Mouse (Mus musculus) cortical plate, adult 2 months (tissue): ENCODE results near the gene Wnk4.

Experiments
- CTCF ChIP-seq: fragments of 200-500 bp; IDR thresholded peaks from 2 replicates; pipeline ENCODE4 v1.5.1; 2011; ENCODE audit warnings: mild to moderate bottlenecking, control low read depth, low read length; ENCODE audit not compliant: insufficient read depth; ENCODE audit errors: extremely low read depth
- POLR2A ChIP-seq: fragments of 200-500 bp; IDR thresholded peaks from 2 replicates; pipeline ENCODE4 v1.6.1; 2011; ENCODE audit warnings: mild to moderate bottlenecking, low read length, control low read depth; ENCODE audit not compliant: insufficient read depth; ENCODE audit errors: extremely low read depth

GRCm38 (mm10) chr11:101264954-101265471 is 4.6 kb downstream of the Wnk4 start:
- TF ChIP-seq CTCF: no peak
- no peak for TF ChIP-seq POLR2A
